Mouse (Mus musculus) retina, postnatal 7 days (tissue): Measurements from ENCODE around the gene Sox15.
"Not testable (repeated sequence)": the region's sequence is repeated elsewhere in the genome, so short reads cannot be mapped to it uniquely, and the experiment has no call there.

Experiments used
- DNase-seq: peaks from one replicate; pipeline ENCODE4 v3.0.0-alpha.2; 2012; ENCODE audit warnings: low read depth, low spot score

Gene Sox15

GRCm38 (mm10) chr11:69655264-69656064 lies at the start of gene Sox15:
TSS of gene Sox15 (plus strand) at chr11:69655314.
- peak; percentile 66 for DNase-seq

GRCm38 (mm10) chr11:69605726-69606490 lies 49.2 kb upstream of the Sox15 start, which contains the start of gene Atp1b2:
TSS of gene Atp1b2 (minus strand) at chr11:69605942.
- peak; percentile 91 for DNase-seq

- no peak for DNase-seq
These were observed 48.7 kb upstream of the Sox15 start for GRCm38 (mm10) chr11:69606491-69606795.

- no peak for DNase-seq
These were observed 48.3 kb upstream of the Sox15 start for GRCm38 (mm10) chr11:69606832-69607231.

GRCm38 (mm10) chr11:69608525-69608924 lies 46.6 kb upstream of the Sox15 start:
- no peak for DNase-seq

- DNase-seq: no peak
These were observed 45.7 kb upstream of the Sox15 start for GRCm38 (mm10) chr11:69609416-69609815.

DNA sequence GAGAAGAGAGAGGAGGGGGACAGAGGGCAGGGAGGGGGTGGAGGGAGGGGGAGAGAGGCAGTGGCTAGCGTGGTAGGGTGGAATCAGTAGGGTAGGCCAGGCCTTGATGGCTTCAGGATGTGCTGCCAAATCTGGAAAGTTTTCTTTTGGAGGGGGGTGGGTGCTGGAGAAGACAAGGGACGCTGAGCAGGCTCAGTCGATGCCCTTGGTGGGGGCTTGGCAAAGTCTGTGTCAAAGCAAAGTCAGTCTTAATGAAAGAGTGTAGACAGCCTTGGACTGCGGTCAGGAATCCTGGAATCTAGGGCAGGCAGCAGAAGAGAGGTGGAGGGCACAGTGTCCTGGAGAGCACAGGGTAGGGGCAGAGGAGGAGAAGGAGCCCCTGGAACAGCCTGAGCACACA lies 44.2 kb upstream of the Sox15 start:
- no peak for DNase-seq

GRCm38 (mm10) chr11:69613553-69614256 lies 41.4 kb upstream of the Sox15 start:
- peak; percentile 61 for DNase-seq

- DNase-seq: not testable (repeated sequence)
These were observed 40.9 kb upstream of the Sox15 start for GRCm38 (mm10) chr11:69614257-69614588.

GRCm38 (mm10) chr11:69616781-69617180 lies 38.3 kb upstream of the Sox15 start:
- no peak for DNase-seq

DNA sequence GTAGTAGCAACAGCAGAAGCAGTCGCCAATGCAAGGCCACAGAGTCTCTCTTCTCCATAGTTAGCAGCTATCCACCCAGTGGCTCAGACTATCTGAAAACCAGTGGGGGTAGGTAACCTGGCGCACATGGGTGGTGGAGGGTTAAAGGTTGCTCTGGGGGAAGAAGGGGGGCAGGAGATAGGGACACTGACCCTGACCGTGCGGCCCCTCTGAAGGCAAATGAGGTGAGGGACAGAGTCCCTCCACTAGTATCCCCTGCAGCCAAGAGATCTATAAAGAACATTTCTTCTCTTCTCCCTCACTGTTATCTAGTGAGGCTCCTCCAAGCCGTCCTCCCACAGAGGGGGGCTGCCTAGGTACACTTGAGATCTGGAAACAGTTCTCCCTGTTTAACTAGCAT lies 37.3 kb upstream of the Sox15 start, which contains the start of gene Shbg:
Shbg (minus strand) TSS at position 101 of the 400 bp plus-strand sequence.
- no peak for DNase-seq

GRCm38 (mm10) chr11:69620394-69621081 lies 34.6 kb upstream of the Sox15 start:
- no peak for DNase-seq

DNA sequence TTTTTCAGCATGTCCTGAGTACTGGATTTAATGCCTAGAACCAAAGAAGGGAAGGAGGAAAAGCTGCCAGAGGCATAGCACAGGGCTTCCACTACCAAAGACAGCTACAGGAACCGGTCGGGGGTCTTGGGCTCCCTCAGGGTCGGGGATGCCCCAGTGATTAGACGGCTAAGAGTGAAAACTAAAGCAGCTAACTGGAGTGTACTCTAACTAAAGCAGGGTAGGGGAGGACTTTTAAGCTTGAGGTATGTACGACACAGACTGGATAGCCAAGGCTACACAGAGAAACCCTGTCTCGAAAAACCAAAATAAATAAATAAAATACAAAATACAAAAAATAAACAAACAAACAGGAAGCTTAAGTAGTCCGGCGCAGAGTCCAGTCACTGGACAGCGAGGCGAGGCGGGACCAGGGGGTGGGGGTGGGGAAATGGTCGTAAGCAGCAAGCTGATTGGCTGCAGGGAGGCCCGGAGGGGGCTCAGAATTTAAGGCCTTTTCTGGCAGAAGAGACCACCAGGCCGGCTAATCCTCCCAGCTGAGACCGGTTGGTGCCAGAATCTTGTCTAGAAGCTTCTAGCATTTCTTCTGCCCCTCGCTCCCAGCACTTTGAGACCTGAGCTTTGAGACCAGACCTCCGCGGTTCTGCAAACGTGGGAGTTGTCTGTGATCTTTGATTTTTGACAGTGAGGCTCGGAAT lies 33.4 kb upstream of the Sox15 start, which contains the start of gene Sat2:
Sat2 (plus strand) TSS at position 454 of the 698 bp plus-strand sequence.
- DNase-seq: no peak

DNA sequence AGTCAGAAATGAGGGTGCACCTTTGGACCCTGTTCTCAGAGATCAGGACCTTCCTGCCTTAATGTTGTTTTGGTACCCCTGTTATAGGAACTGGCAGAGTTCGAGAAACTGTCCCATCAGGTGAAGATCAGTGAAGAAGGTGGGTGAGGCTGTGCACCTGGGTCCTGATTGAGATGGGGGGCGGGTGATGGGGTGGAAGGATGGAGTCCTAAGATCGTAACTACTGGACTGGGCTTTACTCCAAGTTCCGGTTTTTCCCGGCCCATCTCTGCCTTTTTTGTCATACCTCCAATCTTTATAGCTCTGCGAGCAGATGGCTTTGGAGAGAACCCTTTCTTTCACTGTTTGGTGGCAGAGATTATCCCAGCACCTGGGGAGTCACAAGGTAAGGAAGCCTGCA lies 32.7 kb upstream of the Sox15 start:
- no peak for DNase-seq

DNA sequence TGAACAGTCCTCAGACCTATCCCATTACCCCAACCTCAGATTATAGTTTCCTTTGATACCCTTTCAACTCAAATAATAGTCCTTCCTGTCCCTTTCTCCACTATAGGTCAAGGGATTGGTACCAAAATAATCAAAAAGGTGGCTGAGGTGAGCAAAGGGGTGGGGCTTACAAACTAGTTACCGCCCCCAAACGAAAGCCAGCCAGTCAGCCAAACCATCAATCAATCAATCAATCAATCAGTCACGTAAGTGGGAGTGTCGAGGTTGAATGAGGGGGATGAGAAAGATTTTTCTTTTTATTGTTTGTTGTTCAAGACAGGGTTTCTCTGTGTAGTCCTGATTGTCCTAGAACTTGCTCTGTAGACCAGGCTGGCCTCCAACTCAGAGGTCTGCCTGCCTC lies 32.1 kb upstream of the Sox15 start:
- no peak for DNase-seq

DNA sequence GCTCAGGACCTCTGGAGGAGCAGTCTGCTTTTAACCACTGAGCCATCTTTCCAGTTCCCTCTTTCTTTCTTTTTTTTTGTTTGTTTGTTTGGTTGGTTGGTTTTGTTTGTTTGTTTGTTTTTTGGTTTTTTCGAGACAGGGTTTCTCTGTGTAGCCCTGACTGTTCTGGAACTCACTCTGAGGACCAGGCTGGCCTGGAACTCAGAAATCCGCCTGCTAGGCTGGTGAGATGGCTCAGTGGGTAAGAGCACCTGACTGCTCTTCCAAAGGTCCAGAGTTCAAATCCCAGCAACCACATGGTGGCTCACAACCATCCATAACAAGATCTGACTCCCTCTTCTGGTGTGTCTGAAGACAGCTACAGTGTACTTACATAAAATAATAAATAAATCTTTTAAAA lies 30.8 kb upstream of the Sox15 start:
- not testable (repeated sequence) for DNase-seq

DNA sequence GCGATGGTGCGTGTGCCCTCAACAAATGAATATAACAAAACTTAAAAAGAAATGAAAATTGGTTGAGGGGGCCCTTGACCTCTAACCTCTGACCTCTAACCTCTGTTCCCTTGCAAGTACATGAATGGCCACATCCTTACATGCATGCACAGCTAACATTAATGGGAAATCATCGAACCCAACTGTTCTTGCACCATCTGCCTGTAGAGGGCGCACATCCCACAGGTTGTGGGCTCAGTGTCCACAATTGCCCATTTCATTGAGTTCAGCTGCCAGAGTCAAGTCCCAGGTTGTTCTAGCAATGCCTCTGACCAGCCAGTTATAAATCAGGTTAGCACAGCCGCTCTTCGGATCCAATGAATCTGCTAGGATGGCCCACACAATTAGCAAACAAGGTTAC lies 26.8 kb upstream of the Sox15 start:
- peak; percentile 71 for DNase-seq

DNA sequence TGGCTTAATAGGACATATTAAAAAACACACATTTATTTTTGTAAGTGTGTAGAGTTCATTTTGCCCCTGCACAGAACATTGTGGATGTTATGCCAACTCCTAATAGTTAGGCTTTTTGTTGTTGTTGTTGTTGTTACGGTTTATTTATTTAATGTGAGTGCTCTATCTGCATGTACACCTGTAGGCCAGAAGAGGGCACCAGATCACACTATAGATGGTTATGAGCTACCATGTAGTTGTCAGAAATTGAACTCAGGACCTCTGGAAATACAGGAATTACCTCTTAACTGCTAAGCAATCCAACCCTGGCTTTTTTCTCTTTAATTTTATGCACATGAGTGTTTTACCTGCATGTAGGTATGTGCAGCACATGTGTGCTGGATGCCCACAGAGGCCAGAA lies 25.3 kb upstream of the Sox15 start:
- DNase-seq: no peak

- DNase-seq: peak; percentile 100
These were observed 22.6 kb upstream of the Sox15 start, which contains the start of gene Fxr2 for GRCm38 (mm10) chr11:69632284-69633089. TSS of gene Fxr2 (plus strand) at chr11:69632990.
